Mouse (Mus musculus) intestine, embryonic 16.5 days (tissue): ENCODE data around the gene Sarnp. TPM values are rescaled to one million over a fixed set of nuclear protein-coding genes. Genes with fewer than 3 reads are reported as not detected.

ENCODE experiments used
- ATAC-seq: fragments of 200-750 bp; cut with Nextera tagmentation; 2 replicates; pipeline ENCODE4 v1.8.0; 2017; ENCODE audit warnings: moderate TSS enrichment, moderate library complexity
- H3K27ac ChIP-seq: fragments of 300-500 bp; sonication (generic); 2 replicates; pipeline ENCODE4 v1.5.1; 2014; ENCODE audit warnings: mild to moderate bottlenecking, low read length
- H3K27me3 ChIP-seq: fragments of 300-500 bp; sonication (generic); replicated peaks from 2 replicates; pipeline ENCODE4 v1.6.1; 2014; ENCODE audit warnings: low read length, control low read depth, mixed read lengths; ENCODE audit not compliant: control insufficient read depth, insufficient read depth
- H3K36me3 ChIP-seq: fragments of 300-500 bp; sonication (generic); 2 replicates; pipeline ENCODE4 v1.6.1; 2014; ENCODE audit warnings: low read length, control low read depth; ENCODE audit not compliant: control insufficient read depth, insufficient read depth
- H3K4me1 ChIP-seq: fragments of 300-500 bp; sonication (generic); 2 replicates; pipeline ENCODE4 v1.6.1; 2014; ENCODE audit warnings: low read length, control low read depth, mixed read lengths; ENCODE audit not compliant: control insufficient read depth, insufficient read depth
- H3K4me2 ChIP-seq: fragments of 300-500 bp; sonication (generic); 2 replicates; pipeline ENCODE4 v1.6.1; 2014; ENCODE audit warnings: low read depth, low read length, control low read depth
- H3K4me3 ChIP-seq: fragments of 300-500 bp; sonication (generic); 2 replicates; pipeline ENCODE4 v1.5.1; 2014; ENCODE audit warnings: mild to moderate bottlenecking, low read length
- H3K9ac ChIP-seq: fragments of 300-500 bp; sonication (generic); 2 replicates; pipeline ENCODE4 v1.6.1; 2014; ENCODE audit warnings: low read depth, low read length
- H3K9me3 ChIP-seq: fragments of 300-500 bp; sonication (generic); 2 replicates; pipeline ENCODE4 v1.6.1; 2016; ENCODE audit warnings: low read length, control low read depth; ENCODE audit not compliant: control insufficient read depth
- WGBS: fragments of 180-500 bp; shearing (Covaris S2); extraction: QIAGEN DNeasy Blood & Tissue Kit; methylation state at CpG from one replicate; pipeline ENCODE4 v1.1.7; 2014; 5-methylcytosine and 5-hydroxymethylcytosine counted together
- polyA plus RNA-seq: library from polyadenylated mRNA; unstranded; fragments of >200 nt; fragmentation: Nextera tagmentation; extraction: Ambion mirVana; gene quantifications from 2 replicates; pipeline ENCODE4 v1.2.1, GENCODE M21; 2015

The Sarnp gene
- polyA plus RNA-seq, 1 experiment from 2014 or later = 172 TPM

DNA sequence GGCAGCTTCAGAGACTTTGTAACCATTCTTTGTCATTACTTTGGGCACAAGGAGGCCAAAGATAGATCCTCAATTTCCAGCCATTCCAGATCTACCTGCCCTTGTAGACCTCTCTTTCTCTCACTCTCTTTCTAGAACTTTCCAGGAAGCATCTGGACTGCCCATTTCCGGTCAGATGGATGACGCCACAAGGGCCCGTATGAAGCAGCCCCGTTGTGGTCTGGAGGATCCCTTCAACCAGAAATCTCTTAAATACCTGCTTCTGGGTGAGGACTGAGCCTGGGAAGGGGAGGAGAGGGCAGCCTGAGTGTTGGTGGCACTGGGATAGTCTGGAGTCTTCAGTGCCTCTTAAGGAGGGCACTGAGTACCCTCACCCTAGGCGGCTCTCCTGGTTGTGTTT lies 22.7 kb upstream of the Sarnp start:
- no peak overlapping the region for H3K27ac ChIP-seq
- no peaks in the 10 kb centered on the region for H3K9me3 ChIP-seq
- no peak for ATAC-seq
- H3K36me3 ChIP-seq = no peaks in the 10 kb centered on the region
- H3K4me1 ChIP-seq = no peaks in the 10 kb centered on the region
- 88% methylated on average over 5 of the region's 5 CpGs for WGBS
- H3K4me3 ChIP-seq = no peak overlapping the region
- H3K9ac ChIP-seq = no peak overlapping the region
- no peak overlapping the region for H3K4me2 ChIP-seq
- no peaks in the 10 kb centered on the region for H3K27me3 ChIP-seq

DNA sequence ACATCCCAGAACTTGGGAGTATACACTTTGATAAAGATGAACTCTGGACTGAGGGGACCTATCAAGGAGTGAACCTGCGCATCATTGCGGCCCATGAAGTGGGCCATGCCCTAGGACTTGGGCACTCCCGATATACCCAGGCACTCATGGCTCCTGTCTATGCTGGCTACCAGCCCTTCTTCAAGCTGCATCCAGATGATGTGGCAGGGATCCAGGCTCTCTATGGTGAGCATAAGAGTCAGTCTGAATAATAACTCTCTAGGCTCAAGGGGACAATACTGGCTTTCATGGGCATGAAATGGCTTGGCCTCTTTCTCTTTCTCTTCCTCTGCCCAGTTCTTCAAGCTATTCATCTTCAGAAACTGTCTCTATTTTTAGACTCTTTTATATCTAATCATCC lies 21.6 kb upstream of the Sarnp start:
- Histone ChIP-seq H3K4me2 (no peak overlapping the region), H3K4me3 (no peak overlapping the region), H3K9me3 (no peaks in the 10 kb centered on the region), H3K4me1 (no peaks in the 10 kb centered on the region), H3K36me3 (no peaks in the 10 kb centered on the region), H3K9ac (no peak overlapping the region), H3K27me3 (no peaks in the 10 kb centered on the region), H3K27ac (no peak overlapping the region)
- WGBS = 93% methylated on average over 3 of the region's 3 CpGs
- no peak for ATAC-seq

DNA sequence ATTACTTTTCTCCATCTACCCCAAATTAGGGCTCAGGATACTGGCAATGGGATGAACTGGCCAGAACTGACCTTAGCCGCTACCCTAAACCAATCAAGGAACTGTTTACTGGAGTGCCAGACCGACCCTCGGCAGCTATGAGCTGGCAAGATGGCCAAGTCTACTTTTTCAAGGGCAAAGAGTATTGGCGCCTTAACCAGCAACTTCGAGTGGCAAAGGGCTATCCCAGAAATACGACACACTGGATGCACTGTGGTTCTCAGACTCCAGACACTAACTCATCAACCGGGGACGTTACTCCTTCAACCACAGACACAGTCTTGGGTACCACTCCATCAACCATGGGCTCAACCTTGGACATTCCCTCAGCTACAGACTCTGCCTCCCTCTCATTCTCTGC lies 18.5 kb upstream of the Sarnp start:
- Histone ChIP-seq H3K9ac (no peak overlapping the region), H3K36me3 (peaks cover 7% of the 10 kb centered on the region; the same call in 1 of the 2 replicates), H3K27ac (no peak overlapping the region), H3K9me3 (no peaks in the 10 kb centered on the region), H3K27me3 (no peaks in the 10 kb centered on the region), H3K4me1 (peaks cover 6% of the 10 kb centered on the region; the same call in 1 of the 2 replicates), H3K4me3 (no peak overlapping the region), H3K4me2 (no peak overlapping the region)
- ATAC-seq = no peak
- WGBS = 94% methylated on average over 8 of the region's 8 CpGs

DNA sequence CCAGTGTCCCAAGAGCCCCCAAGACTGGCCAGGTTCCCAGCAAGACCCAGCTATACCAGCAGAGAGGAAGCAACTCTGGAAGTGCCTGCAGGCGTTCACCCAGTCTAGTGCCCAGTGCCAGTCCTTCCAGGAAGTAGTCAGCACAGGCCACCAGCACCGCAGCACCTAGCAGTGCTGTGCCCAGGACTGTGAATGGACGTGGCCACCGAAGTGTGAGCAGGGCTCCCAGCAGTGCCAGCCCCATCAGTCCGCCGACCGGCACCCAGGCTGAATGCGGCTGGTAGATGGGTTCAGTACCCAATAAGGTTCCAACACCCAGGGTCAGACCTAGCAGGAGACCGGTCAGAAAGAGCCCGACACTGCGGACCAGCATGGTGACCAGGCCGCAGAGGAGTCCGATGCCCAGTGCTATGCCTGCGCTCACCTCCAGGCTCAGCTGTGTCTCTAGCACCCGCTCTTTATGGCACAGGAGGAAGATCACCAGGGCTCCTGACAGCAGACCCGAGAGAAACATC lies 15.1 kb upstream of the Sarnp start:
- Histone ChIP-seq H3K4me3 (no peak overlapping the region), H3K4me2 (no peak overlapping the region), H3K4me1 (peaks cover 16% of the 10 kb centered on the region), H3K27ac (no peak overlapping the region), H3K9ac (no peak overlapping the region), H3K27me3 (no peaks in the 10 kb centered on the region), H3K36me3 (peaks cover 7% of the 10 kb centered on the region; the same call in 1 of the 2 replicates), H3K9me3 (no peaks in the 10 kb centered on the region)
- ATAC-seq = no peak
- 88% methylated on average over 16 of the region's 16 CpGs for WGBS

DNA sequence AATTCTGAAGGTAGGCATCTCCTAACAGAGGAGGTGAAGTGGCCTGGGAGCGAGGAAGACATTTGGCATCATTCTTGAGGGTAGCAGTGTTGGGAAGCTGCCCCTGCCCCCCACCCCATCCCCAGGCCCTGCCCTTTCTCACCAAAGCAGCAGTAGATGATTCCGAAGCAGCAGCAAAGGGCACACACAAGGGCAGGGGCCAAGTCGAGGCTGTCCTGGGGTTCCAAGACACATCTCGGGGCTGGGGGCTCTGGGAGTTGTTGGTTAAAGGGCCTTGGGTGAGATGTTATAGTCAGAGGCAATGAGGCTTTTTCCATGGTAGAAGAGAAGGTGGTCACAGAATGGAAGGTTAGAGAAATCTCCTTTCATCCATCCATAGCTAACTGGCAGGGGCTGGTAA lies 14.2 kb upstream of the Sarnp start:
- no peak overlapping the region for H3K27ac ChIP-seq

DNA sequence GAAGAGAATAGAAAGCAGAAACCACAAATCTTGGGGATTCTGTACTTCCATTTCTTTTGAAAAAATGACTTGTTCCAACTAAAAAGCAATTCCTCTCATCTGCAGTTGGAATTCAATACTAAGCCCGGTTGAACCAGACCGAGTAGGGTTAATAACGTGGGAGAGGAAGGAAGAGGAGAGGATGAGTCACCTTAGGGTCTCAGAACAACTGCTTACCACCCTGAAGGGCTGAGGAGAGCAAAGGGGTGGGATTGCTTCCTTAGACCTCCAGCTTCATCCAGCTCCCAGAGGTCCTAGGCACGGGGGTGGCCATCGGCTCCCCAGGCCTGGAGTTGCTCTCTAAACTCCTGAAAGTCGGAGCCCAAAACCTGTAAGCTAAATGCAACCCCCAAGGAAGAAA lies 13.8 kb upstream of the Sarnp start:
- Histone ChIP-seq H3K9me3 (no peaks in the 10 kb centered on the region), H3K27ac (peak overlapping the region; percentile 99; the same call in 1 of the 2 replicates), H3K36me3 (peaks cover 7% of the 10 kb centered on the region; the same call in 1 of the 2 replicates), H3K4me3 (peak overlapping the region; percentile 71), H3K9ac (peak overlapping the region; percentile 92), H3K4me2 (peak overlapping the region; percentile 64), H3K4me1 (peaks cover 26% of the 10 kb centered on the region), H3K27me3 (no peaks in the 10 kb centered on the region)
- 7% methylated on average over 6 of the region's 6 CpGs for whole genome bisulfite sequencing
- no peak for ATAC-seq

More for the DNA sequence above, 14.2 kb upstream of the Sarnp start:
- Histone ChIP-seq H3K9ac (peak overlapping the region; percentile 92; the same call in 1 of the 2 replicates), H3K9me3 (no peaks in the 10 kb centered on the region), H3K4me1 (peaks cover 25% of the 10 kb centered on the region), H3K27me3 (no peaks in the 10 kb centered on the region), H3K4me2 (peak overlapping the region; percentile 64), H3K4me3 (peak overlapping the region; percentile 71), H3K36me3 (peaks cover 7% of the 10 kb centered on the region; the same call in 1 of the 2 replicates)
- no peak for ATAC-seq
- 66% methylated on average over 4 of the region's 4 CpGs for WGBS

DNA sequence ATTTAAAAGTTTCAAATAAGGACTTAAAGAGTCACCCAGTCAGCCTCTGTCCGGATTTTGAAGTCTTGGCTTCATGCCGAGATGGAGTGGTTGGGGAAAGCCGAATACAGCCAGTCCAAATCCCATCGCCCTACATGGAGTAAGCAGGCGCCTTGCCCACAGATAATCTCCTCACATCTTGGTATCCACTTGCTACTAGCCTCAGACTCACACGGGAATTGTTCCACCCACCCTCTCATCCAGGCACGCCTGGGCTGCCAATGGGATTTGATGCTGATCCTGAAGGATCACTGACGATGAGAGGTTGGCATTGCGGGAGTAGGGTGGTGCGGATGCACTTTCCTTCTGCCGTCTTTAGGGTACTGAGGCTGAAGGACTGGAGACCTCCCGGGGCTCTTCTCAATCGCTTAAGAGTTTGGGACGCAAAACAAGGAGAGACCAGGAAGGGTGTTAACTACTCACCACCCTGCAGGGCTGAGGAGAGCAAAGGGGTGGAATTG lies 13.3 kb upstream of the Sarnp start, which contains the start of gene Dnajc14:
Gene Dnajc14, plus strand, starts transcription at position 292 of the 500 bp plus-strand sequence.
- Histone ChIP-seq H3K4me2 (peak within 1 kb of the TSS; percentile 64), H3K27ac (peak within 1 kb of the TSS; percentile 99), H3K9ac (peak within 1 kb of the TSS; percentile 92), H3K27me3 (no peaks in the 10 kb centered on the region), H3K4me3 (peak within 1 kb of the TSS; percentile 71), H3K4me1 (peaks cover 31% of the 10 kb centered on the region), H3K36me3 (peaks cover 7% of the 10 kb centered on the region; the same call in 1 of the 2 replicates), H3K9me3 (no peaks in the 10 kb centered on the region)
- ATAC-seq = peak; percentile 8
- under 1% methylated on average over 14 of the region's 14 CpGs for WGBS

DNA sequence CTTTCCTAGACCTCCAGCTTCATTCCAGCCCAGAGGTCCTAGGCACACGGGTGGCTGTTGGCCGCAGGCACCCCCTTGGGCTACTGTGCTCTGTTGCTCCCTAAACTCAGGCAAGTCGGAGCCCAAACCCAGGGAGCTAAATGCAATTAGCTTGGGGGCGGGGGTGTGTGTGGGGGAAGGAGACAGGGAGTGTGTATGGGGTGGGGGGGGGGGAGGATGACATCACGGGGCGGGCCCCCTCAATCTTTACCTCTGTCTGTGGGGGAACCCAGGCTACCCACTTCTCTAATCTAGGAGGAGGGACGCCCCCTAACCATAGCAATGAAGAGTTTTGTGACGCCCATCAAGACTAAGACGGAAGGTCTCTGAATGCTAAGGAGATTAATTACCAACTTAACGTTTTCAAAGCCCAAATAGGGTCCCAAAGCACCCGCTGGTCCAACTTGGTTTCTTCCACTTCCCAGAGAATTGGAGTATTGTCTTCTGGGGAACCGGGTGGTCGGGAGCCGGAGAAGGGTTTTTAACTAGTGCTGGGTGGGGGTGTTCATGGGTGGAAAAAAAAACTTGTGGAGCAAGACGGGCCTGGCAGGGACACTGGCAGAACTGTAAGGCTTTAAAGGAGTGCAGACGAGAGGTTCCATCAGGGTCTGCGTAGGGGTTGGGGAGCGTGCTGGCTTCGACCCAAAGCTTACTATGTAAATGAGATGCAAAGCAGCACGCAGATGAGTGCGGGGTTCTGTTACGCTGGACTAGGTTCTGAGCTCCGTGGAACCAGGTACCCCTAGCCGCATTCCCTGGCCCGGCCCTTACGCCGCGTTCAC lies 12.7 kb upstream of the Sarnp start, which contains the start of gene Tmem198b:
Gene Tmem198b, minus strand, starts transcription at position 100 of the 821 bp plus-strand sequence.
- peaks cover 7% of the 10 kb centered on the region; the same call in 1 of the 2 replicates for H3K36me3 ChIP-seq
- ATAC-seq = peak; percentile 66
- H3K4me2 ChIP-seq = peak within 1 kb of the TSS; percentile 64
- no peaks in the 10 kb centered on the region for H3K27me3 ChIP-seq
- H3K9ac ChIP-seq = peak within 1 kb of the TSS; percentile 92
- H3K27ac ChIP-seq = peak within 1 kb of the TSS; percentile 99
- no peaks in the 10 kb centered on the region for H3K9me3 ChIP-seq
- peak within 1 kb of the TSS; percentile 71 for H3K4me3 ChIP-seq
- H3K4me1 ChIP-seq = peaks cover 33% of the 10 kb centered on the region
- WGBS = under 1% methylated on average over 28 of the region's 28 CpGs
